Mouse (Mus musculus) MEL (cell line): ENCODE data around the gene Slc15a1. TPM values are rescaled to one million over a fixed set of nuclear protein-coding genes. Genes with fewer than 3 reads are reported as not detected.
A peak's percentile ranks its signal among the peaks of the same experiment; 100 is the strongest.

Experiments used
- DNase-seq: peaks from one replicate; pipeline ENCODE4 v3.0.0; 2011; ENCODE audit warnings: low read depth, low spot score
- H3K27ac ChIP-seq: 2 replicates; pipeline ENCODE4 v1.5.1; 2012; ENCODE audit warnings: low read depth, mild to moderate bottlenecking, control low read depth, low read length, moderate library complexity; ENCODE audit not compliant: control insufficient read depth
- H3K27me3 ChIP-seq, 2 experiments: fragments of 150-350 bp in 1 of 2; sonication (generic) in 1 of 2; 2 replicates each; pipeline ENCODE4 v1.6.1; 2012; ENCODE audit warnings: low read length in 2 of 2, mild to moderate bottlenecking in 2 of 2, improper control_type of control experiment in 1 of 2, moderate library complexity in 1 of 2; ENCODE audit not compliant: insufficient read depth in 2 of 2, control insufficient read depth in 1 of 2
- H3K36me3 ChIP-seq, 2 experiments: 2 replicates each; pipeline ENCODE4 v1.6.1; 2012 to 2014; ENCODE audit warnings: low read length in 2 of 2, improper control_type of control experiment in 1 of 2, inconsistent platforms in 1 of 2, mild to moderate bottlenecking in 1 of 2; ENCODE audit not compliant: insufficient read depth in 2 of 2, control insufficient read depth in 1 of 2
- H3K4me1 ChIP-seq, 2 experiments: fragments of 150-350 bp in 1 of 2; sonication (generic) in 1 of 2; 2 replicates each; pipeline ENCODE4 v1.6.1; 2012; ENCODE audit warnings: low read length in 2 of 2, improper control_type of control experiment in 1 of 2, mild to moderate bottlenecking in 1 of 2; ENCODE audit not compliant: insufficient read depth in 2 of 2, control insufficient read depth in 1 of 2
- H3K4me3 ChIP-seq, 2 experiments: fragments of 150-350 bp in 1 of 2; sonication (generic) in 1 of 2; 2 replicates each; pipeline ENCODE4 v1.5.1; 2012; ENCODE audit warnings: low read depth in 2 of 2, low read length in 2 of 2, mild to moderate bottlenecking in 2 of 2, moderate library complexity in 2 of 2, control low read depth in 1 of 2, improper control_type of control experiment in 1 of 2; ENCODE audit not compliant: control insufficient read depth in 1 of 2, insufficient read depth in 1 of 2
- H3K79me2 ChIP-seq: 2 replicates; pipeline ENCODE4 v1.6.1; 2012; ENCODE audit warnings: mild to moderate bottlenecking, low read length, moderate library complexity; ENCODE audit not compliant: control insufficient read depth, poor library complexity, insufficient read depth
- H3K9ac ChIP-seq: 2 replicates; pipeline ENCODE4 v1.6.1; 2012; ENCODE audit warnings: low read depth, mild to moderate bottlenecking, control low read depth, low read length, moderate library complexity; ENCODE audit not compliant: control insufficient read depth, poor library complexity, severe bottlenecking
- H3K9me3 ChIP-seq: fragments of 150-350 bp; sonication (generic); replicated peaks from 2 replicates; pipeline ENCODE4 v1.6.1; 2012; ENCODE audit warnings: mild to moderate bottlenecking, low read length, improper control_type of control experiment, moderate library complexity; ENCODE audit not compliant: insufficient read depth
- CHD1 ChIP-seq: IDR thresholded peaks from 2 replicates; pipeline ENCODE4 v1.6.1; 2012; ENCODE audit warnings: low read depth, mild to moderate bottlenecking, inconsistent platforms, low read length, improper control_type of control experiment
- CHD2 ChIP-seq: IDR thresholded peaks from 2 replicates; pipeline ENCODE4 v1.6.1; 2011; ENCODE audit warnings: low read length, improper control_type of control experiment
- E2F4 ChIP-seq: IDR thresholded peaks from 2 replicates; pipeline ENCODE4 v1.6.1; 2011; ENCODE audit warnings: low read depth, low read length, improper control_type of control experiment, borderline replicate concordance
- ELF1 ChIP-seq: IDR thresholded peaks from 2 replicates; pipeline ENCODE4 v1.6.1; 2014; ENCODE audit warnings: low read depth, mild to moderate bottlenecking, inconsistent platforms, low read length, improper control_type of control experiment, moderate library complexity
- EP300 ChIP-seq, 2 experiments: IDR thresholded peaks; 2 replicates each; pipeline ENCODE4 v1.6.1; 2011; ENCODE audit warnings: improper control_type of control experiment in 2 of 2, low read length in 2 of 2, low read depth in 1 of 2, mild to moderate bottlenecking in 1 of 2
- ETS1 ChIP-seq: IDR thresholded peaks from 2 replicates; pipeline ENCODE4 v1.6.1; 2012; ENCODE audit warnings: low read depth, mild to moderate bottlenecking, inconsistent platforms, low read length, improper control_type of control experiment, moderate library complexity
- GABPA ChIP-seq: IDR thresholded peaks from 2 replicates; pipeline ENCODE4 v1.6.1; 2012; ENCODE audit warnings: low read depth, mild to moderate bottlenecking, inconsistent platforms, low read length, improper control_type of control experiment, moderate library complexity
- GATA1 ChIP-seq: IDR thresholded peaks from 2 replicates; pipeline ENCODE4 v1.6.1; 2011; ENCODE audit warnings: low read depth, low read length, improper control_type of control experiment
- HCFC1 ChIP-seq: IDR thresholded peaks from 2 replicates; pipeline ENCODE4 v1.6.1; 2012; ENCODE audit warnings: low read depth, mild to moderate bottlenecking, inconsistent platforms, low read length, improper control_type of control experiment, moderate library complexity
- JUND ChIP-seq: IDR thresholded peaks from 2 replicates; pipeline ENCODE4 v1.6.1; 2011; ENCODE audit warnings: low read depth, mild to moderate bottlenecking, improper control_type of control experiment, low read length
- KAT2A ChIP-seq: conservative IDR thresholded peaks from 2 replicates; pipeline ENCODE4 v1.6.1; 2012; ENCODE audit warnings: low read depth, low read length, improper control_type of control experiment, inconsistent platforms
- MAFK ChIP-seq: IDR thresholded peaks from 2 replicates; pipeline ENCODE4 v1.6.1; 2011; ENCODE audit warnings: low read depth, mild to moderate bottlenecking, low read length, improper control_type of control experiment, borderline replicate concordance
- MAX ChIP-seq: IDR thresholded peaks from 2 replicates; pipeline ENCODE4 v1.6.1; 2011; ENCODE audit warnings: low read length, improper control_type of control experiment
- MEF2A ChIP-seq: IDR thresholded peaks from 2 replicates; pipeline ENCODE4 v1.6.1; 2014; ENCODE audit warnings: low read depth, mild to moderate bottlenecking, inconsistent platforms, low read length, improper control_type of control experiment; ENCODE audit not compliant: poor library complexity, insufficient replicate concordance, severe bottlenecking; ENCODE audit errors: extremely low read depth
- MXI1 ChIP-seq: IDR thresholded peaks from 2 replicates; pipeline ENCODE4 v1.6.1; 2011; ENCODE audit warnings: mild to moderate bottlenecking, low read depth, low read length, improper control_type of control experiment
- POLR2AphosphoS2 ChIP-seq: IDR thresholded peaks from 2 replicates; pipeline ENCODE4 v1.6.1; 2011; ENCODE audit warnings: low read length, improper control_type of control experiment
- POLR2AphosphoS5 ChIP-seq: IDR thresholded peaks from 2 replicates; pipeline ENCODE4 v1.6.1; 2012; ENCODE audit warnings: low read depth, borderline replicate concordance, mild to moderate bottlenecking, inconsistent platforms, low read length, moderate library complexity, mixed read lengths
- RCOR1 ChIP-seq: IDR thresholded peaks from 2 replicates; pipeline ENCODE4 v1.6.1; 2012; ENCODE audit warnings: low read depth, mild to moderate bottlenecking, inconsistent platforms, low read length, improper control_type of control experiment
- TAL1 ChIP-seq: IDR thresholded peaks from 2 replicates; pipeline ENCODE4 v1.6.1; 2012; ENCODE audit warnings: mild to moderate bottlenecking, inconsistent platforms, low read length, moderate library complexity, mixed read lengths
- TBP ChIP-seq: IDR thresholded peaks from 2 replicates; pipeline ENCODE4 v1.8.0; 2011; ENCODE audit warnings: low read depth, low read length, improper control_type of control experiment
- TCF12 ChIP-seq: IDR thresholded peaks from 2 replicates; pipeline ENCODE4 v1.6.1; 2014; ENCODE audit warnings: low read depth, mild to moderate bottlenecking, inconsistent platforms, low read length, improper control_type of control experiment, moderate library complexity
- USF1 ChIP-seq: IDR thresholded peaks from 2 replicates; pipeline ENCODE4 v1.6.1; 2014; ENCODE audit warnings: low read depth, mild to moderate bottlenecking, inconsistent platforms, low read length, improper control_type of control experiment, moderate library complexity
- ZNF384 ChIP-seq: IDR thresholded peaks from 2 replicates; pipeline ENCODE4 v1.6.1; 2012; ENCODE audit warnings: low read depth, mild to moderate bottlenecking, inconsistent platforms, low read length, improper control_type of control experiment
- polyA plus RNA-seq, 2 experiments: library from polyadenylated mRNA; stranded (reverse) in 1 of 2; unstranded in 1 of 2; fragments of >175 nt in 1 of 2; fragments of >200 nt in 1 of 2; gene quantifications; 2 replicates each; pipeline versions ENCODE4 v1.2.1 to v1.2.4; 2012; ENCODE audit warnings: low replicate concordance in 2 of 2, low read depth in 1 of 2; ENCODE audit not compliant: insufficient read length in 2 of 2, insufficient read depth in 1 of 2, missing spikeins in 1 of 2
- total RNA-seq: library from RNA; depleted of rRNA; stranded (reverse); fragments of 300-350 nt; gene quantifications from 2 replicates; pipeline ENCODE4 v1.2.3, GENCODE M21; 2012

The Slc15a1 gene
- total and polyA plus RNA-seq, 3 experiments = not detected

- TF ChIP-seq ZNF384 (peak; percentile 91), MEF2A (no peak), USF1 (no peak)
- TF ChIP-seq, all 39 proteins: peak for 6
These were observed 78.3 kb downstream of the Slc15a1 start (continued) for GRCm38 (mm10) chr14:121426743-121427142.

- Histone ChIP-seq H3K27me3 (no peaks in the 10 kb centered on the region), H3K79me2 (no peaks in the 10 kb centered on the region), H3K27ac (no peak overlapping the region), H3K9ac (no peak overlapping the region), H3K4me1 (peaks cover 0 to 15% of the 10 kb centered on the region in 2 experiments; a peak in 2 of 4 replicates), H3K4me3 (no peak overlapping the region)
- no peak for DNase-seq
- TF ChIP-seq KAT2A (no peak), CHD2 (no peak), POLR2AphosphoS5 (peak; percentile 67; the same call in 1 of the 2 replicates), TBP (no peak), EP300 (IDR thresholded peaks at IDR 0.05; ENCODE audit: low read depth in 1 of 2, low read length in 2 of 2) (no peak), HCFC1 (no peak)
- TF ChIP-seq, all 39 proteins: peak for 1
- Histone ChIP-seq H3K9me3 (no peaks in the 10 kb centered on the region), H3K36me3 (peaks cover 0 to 9% of the 10 kb centered on the region in 2 experiments; a peak in 2 of 4 replicates)
These were observed 79.9 kb downstream of the Slc15a1 start for GRCm38 (mm10) chr14:121425004-121425793.

- no peaks in the 10 kb centered on the region for H3K79me2 ChIP-seq
- H3K4me1 ChIP-seq = peaks cover 0 to 15% of the 10 kb centered on the region in 2 experiments; a peak in 2 of 4 replicates
- TF ChIP-seq TBP = no peak
- no peak for TF ChIP-seq JUND
- no peak for TF ChIP-seq E2F4
- TF ChIP-seq MEF2A = no peak
- TF ChIP-seq CHD1 = no peak
- TF ChIP-seq ETS1 = peak; percentile 59; the same call in 1 of the 2 replicates
- peak; percentile 69 for TF ChIP-seq ELF1
- TF ChIP-seq TCF12 = no peak
- TF ChIP-seq MXI1 = no peak
- TF ChIP-seq RCOR1 = peak; percentile 97
- no peak for TF ChIP-seq MAFK
- TF ChIP-seq TAL1 = no peak
- no peak for TF ChIP-seq ZNF384
- peak; percentile 66 for TF ChIP-seq GATA1
- no peak for TF ChIP-seq POLR2AphosphoS2
- no peak for TF ChIP-seq MAX
- TF ChIP-seq EP300 (IDR thresholded peaks at IDR 0.05; ENCODE audit: low read depth in 1 of 2, low read length in 2 of 2) = peak; percentile 61 to 66; a peak in 3 of 4 replicates
- no peak for TF ChIP-seq GABPA
- TF ChIP-seq, all 39 proteins: peak for 5
- H3K9me3 ChIP-seq = no peaks in the 10 kb centered on the region
- H3K27ac ChIP-seq = peak overlapping the region; percentile 9; the same call in 1 of the 2 replicates
- no peaks in the 10 kb centered on the region for H3K27me3 ChIP-seq
- H3K9ac ChIP-seq = no peak overlapping the region
- no peak overlapping the region for H3K4me3 ChIP-seq
- peaks cover 0 to 9% of the 10 kb centered on the region in 2 experiments; a peak in 2 of 4 replicates for H3K36me3 ChIP-seq
- peak; percentile 83 for DNase-seq
These were observed 81.7 kb downstream of the Slc15a1 start for GRCm38 (mm10) chr14:121423341-121423751.
